Comparison of ENCODE assay signal across 25 mouse cellular contexts in genomic region chr3:105880419-105880818, GRCm38 (mm10). TPM values are rescaled to one million over a fixed set of nuclear protein-coding genes. Genes with fewer than 3 reads are reported as not detected.
"Had no signal": no experiment of that assay in that cellular context is flagged by ENCODE, and none has a peak within 500 bp of the region (broad histone marks: within the 10 kb centered on the region; RNA-seq: fewer than 3 reads in every experiment).

No protein-coding gene starts in this region.

- H3K27me3 ChIP-seq: limb, embryonic 13.5 days; liver, embryonic 13.5 days; megakaryocyte, embryonic 14.5 days; midbrain, embryonic 13.5 days; neural tube, embryonic 13.5 days had no signal

- H3K9ac ChIP-seq: limb, embryonic 13.5 days; liver, embryonic 13.5 days; lung, embryonic 14.5 days; midbrain, embryonic 13.5 days; neural tube, embryonic 13.5 days had no signal

- H3K27ac ChIP-seq: limb, embryonic 13.5 days; liver, embryonic 13.5 days; macrophage; midbrain, embryonic 10.5 days; midbrain, embryonic 13.5 days; neural tube, embryonic 13.5 days; stomach, postnatal 0 days had no signal

- ATAC-seq: lung, postnatal 0 days; midbrain, embryonic 13.5 days; midbrain, embryonic 16.5 days had no signal

- H3K4me2 ChIP-seq: limb, embryonic 13.5 days; liver, embryonic 13.5 days; lung, embryonic 14.5 days; midbrain, embryonic 13.5 days; neural tube, embryonic 13.5 days had no signal

- H3K4me3 ChIP-seq: limb, embryonic 13.5 days; liver, embryonic 13.5 days; megakaryocyte, embryonic 14.5 days; midbrain, embryonic 10.5 days; midbrain, embryonic 13.5 days; myocyte; neural tube, embryonic 13.5 days had no signal

- H3K36me3 ChIP-seq: limb, embryonic 13.5 days; liver, embryonic 13.5 days; midbrain, embryonic 10.5 days; midbrain, embryonic 13.5 days; neural tube, embryonic 13.5 days had no signal

- DNase-seq: kidney, postnatal 14 days; kidney, postnatal 4 days; left cerebral cortex, postnatal 4 days; liver, embryonic 13.5 days; lung, embryonic 14.5 days; right cerebral cortex, postnatal 4 days; thymus, adult 2 months; thymus, postnatal 14 days; thymus, postnatal 4 days had no signal

- H3K9me3 ChIP-seq: limb, embryonic 13.5 days; liver, embryonic 13.5 days; megakaryocyte, embryonic 14.5 days; midbrain, embryonic 10.5 days; midbrain, embryonic 13.5 days; neural tube, embryonic 13.5 days had no signal

- H3K4me1 ChIP-seq: limb, embryonic 13.5 days; liver, embryonic 13.5 days; midbrain, embryonic 10.5 days; midbrain, embryonic 13.5 days; neural tube, embryonic 13.5 days had no signal

RNA-seq across cellular contexts. Expression of gene Tmigd3, which starts 9.7 kb away (rescaled TPM):
- total RNA-seq: left cerebral cortex, adult 8-10 months; left cerebral cortex, postnatal 4 days; liver, adult 2 months; neutrophil, adult 5-6 weeks had no signal
- polyA plus RNA-seq: kidney, embryonic 16.5 days; limb, embryonic 13.5 days; liver, embryonic 16.5 days; midbrain, embryonic 10.5 days; midbrain, embryonic 13.5 days; midbrain, embryonic 16.5 days; neural tube, embryonic 13.5 days; stomach, embryonic 14.5 days had no signal

RNA-seq across cellular contexts. Expression of gene Adora3, which starts 9.8 kb away (rescaled TPM):
- polyA plus RNA-seq: kidney, embryonic 16.5 days; liver, adult 2 months; midbrain, embryonic 10.5 days; myocyte; neural tube, embryonic 13.5 days had no signal
